In the genomic region with DNA sequence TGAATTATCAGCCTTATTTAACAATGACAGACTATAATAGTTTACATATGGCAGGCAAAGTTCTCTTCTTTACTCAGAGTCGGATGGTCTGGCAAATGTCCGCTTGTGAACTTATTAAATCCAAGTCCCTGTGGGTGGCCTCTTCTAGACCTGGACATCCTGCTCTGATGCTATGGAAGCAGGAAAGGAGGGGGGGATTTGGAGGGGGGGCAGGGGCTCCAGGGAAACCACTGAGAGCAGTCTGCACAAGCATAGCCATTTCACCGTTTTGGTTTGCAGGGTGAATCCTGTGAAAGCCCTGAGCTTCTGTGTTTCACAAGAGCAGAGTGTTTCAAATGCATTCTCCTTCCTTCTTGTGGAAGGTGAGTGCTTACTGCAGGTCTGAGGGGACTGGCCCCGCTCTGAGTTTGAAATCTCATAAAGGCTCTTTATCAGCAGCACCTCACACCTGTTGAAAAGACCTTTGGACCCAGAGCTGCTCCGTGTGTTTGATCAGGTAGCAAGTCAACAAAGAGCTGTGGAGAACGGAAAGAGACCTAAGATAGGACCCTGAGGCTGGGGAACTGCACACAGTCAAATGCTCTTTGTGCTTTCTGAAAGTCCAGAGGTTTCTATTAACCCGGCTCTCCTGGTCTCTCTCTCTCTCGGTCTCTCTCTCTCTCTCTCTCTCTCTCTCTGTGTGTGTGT, we compare ENCODE assay signal across 15 mouse cellular contexts. TPM values are rescaled to one million over a fixed set of nuclear protein-coding genes. Genes with fewer than 3 reads are reported as not detected.
DNase-seq lines count a peak whose midpoint lies in the region; ATAC-seq lines count a peak whose summit lies in the region.
"Had no signal": no experiment of that assay in that cellular context is flagged by ENCODE, and none has a peak within 500 bp of the region (broad histone marks: within the 10 kb centered on the region; RNA-seq: fewer than 3 reads in every experiment).

No protein-coding gene starts in this region.

- no peaks in the 10 kb centered on the region for H3K27me3 ChIP-seq in heart, embryonic 15.5 days
- H3K27me3 ChIP-seq in embryonic facial prominence, embryonic 12.5 days = no peaks in the 10 kb centered on the region
- H3K27me3 ChIP-seq in limb, embryonic 12.5 days = no peaks in the 10 kb centered on the region
- H3K27me3 ChIP-seq: hindbrain, embryonic 12.5 days; midbrain, embryonic 12.5 days had no signal

- no peak overlapping the region for H3K4me2 ChIP-seq in heart, embryonic 15.5 days
- peak overlapping the region; percentile 25 for H3K4me2 ChIP-seq in embryonic facial prominence, embryonic 12.5 days (replicated peaks)
- H3K4me2 ChIP-seq in limb, embryonic 12.5 days = peak overlapping the region; percentile 33
- H3K4me2 ChIP-seq: hindbrain, embryonic 12.5 days; midbrain, embryonic 12.5 days had no signal

- WGBS in heart, embryonic 15.5 days = 35% methylated on average over 8 of the region's 8 CpGs
- 15% methylated on average over 8 of the region's 8 CpGs for WGBS in embryonic facial prominence, embryonic 12.5 days
- 15% methylated on average over 8 of the region's 8 CpGs for WGBS in limb, embryonic 12.5 days

- no peak overlapping the region for H3K4me3 ChIP-seq in heart, embryonic 15.5 days
- H3K4me3 ChIP-seq in embryonic facial prominence, embryonic 12.5 days = no peak overlapping the region
- no peak overlapping the region for H3K4me3 ChIP-seq in limb, embryonic 12.5 days (replicated peaks)
- H3K4me3 ChIP-seq: hindbrain, embryonic 12.5 days; midbrain, embryonic 12.5 days had no signal

- H3K27ac ChIP-seq in heart, embryonic 15.5 days = no peak overlapping the region
- H3K27ac ChIP-seq in embryonic facial prominence, embryonic 12.5 days = peak overlapping the region; percentile 72
- H3K27ac ChIP-seq in limb, embryonic 12.5 days = peak overlapping the region; percentile 79
- H3K27ac ChIP-seq: hindbrain, embryonic 12.5 days; midbrain, embryonic 12.5 days had no signal

- no peak overlapping the region for H3K9ac ChIP-seq in heart, embryonic 15.5 days
- no peak overlapping the region for H3K9ac ChIP-seq in embryonic facial prominence, embryonic 12.5 days
- H3K9ac ChIP-seq in limb, embryonic 12.5 days (replicated peaks) = 0 out of 2 replicates have a peak overlapping the region, but pooled peaks have one; percentile 12
- H3K9ac ChIP-seq: hindbrain, embryonic 12.5 days; midbrain, embryonic 12.5 days had no signal

- no peaks in the 10 kb centered on the region for H3K36me3 ChIP-seq in heart, embryonic 15.5 days
- H3K36me3 ChIP-seq in embryonic facial prominence, embryonic 12.5 days = 0 out of 2 replicates have a peak, but pooled peaks cover 11% of the 10 kb centered on the region
- peaks cover 23% of the 10 kb centered on the region for H3K36me3 ChIP-seq in limb, embryonic 12.5 days
- H3K36me3 ChIP-seq: hindbrain, embryonic 12.5 days; midbrain, embryonic 12.5 days had no signal

- ATAC-seq in heart, embryonic 15.5 days (replicated peaks; ENCODE audit: insufficient number of reproducible peaks, insufficient read depth, low FRiP score, low read depth) = 0 out of 2 replicates have a peak, but pooled peaks have one; percentile 18
- ATAC-seq in embryonic facial prominence, embryonic 12.5 days (ENCODE audit: insufficient number of reproducible peaks, insufficient read depth, low FRiP score, low TSS enrichment) = 0 out of 2 replicates have a peak, but pooled peaks have one; percentile 18
- peak; percentile 60; the same call in 1 of the 2 replicates for ATAC-seq in limb, embryonic 12.5 days (ENCODE audit: insufficient number of reproducible peaks, insufficient read depth, low FRiP score, low TSS enrichment, low read depth)

- H3K9me3 ChIP-seq in heart, embryonic 15.5 days (replicated peaks) = no peaks in the 10 kb centered on the region
- H3K9me3 ChIP-seq in embryonic facial prominence, embryonic 12.5 days = no peaks in the 10 kb centered on the region
- H3K9me3 ChIP-seq in limb, embryonic 12.5 days = 0 out of 2 replicates have a peak, but pooled peaks cover 3% of the 10 kb centered on the region
- H3K9me3 ChIP-seq: midbrain, embryonic 12.5 days had no signal

- DNase-seq in heart, adult 11 months = no peak
- peak; percentile 53 for DNase-seq in mesoderm, embryonic 11.5 days (ENCODE audit: low read depth, low spot score)
- DNase-seq in right cerebral cortex, adult 18-20 months = no peak
- no peak for DNase-seq in testis, postnatal 14 days (ENCODE audit: low spot score)
- no peak for DNase-seq in spleen, adult 18-20 months
- DNase-seq: cerebellum, postnatal 25 days; gastrocnemius, postnatal 14 days; kidney, postnatal 25 days; retina, postnatal 1 day; thymus, adult 18-20 months had no signal

- 0 out of 2 replicates have a peak, but pooled peaks cover 4% of the 10 kb centered on the region for H3K4me1 ChIP-seq in heart, embryonic 15.5 days (replicated peaks)
- H3K4me1 ChIP-seq in embryonic facial prominence, embryonic 12.5 days = peaks cover 20% of the 10 kb centered on the region
- H3K4me1 ChIP-seq in limb, embryonic 12.5 days (replicated peaks) = peaks cover 32% of the 10 kb centered on the region
- H3K4me1 ChIP-seq: midbrain, embryonic 12.5 days had no signal

RNA-seq across cellular contexts. Expression of gene Myo10, which starts 40.7 kb away (rescaled TPM):
- polyA plus RNA-seq in heart, embryonic 15.5 days (2015; fragmentation: Nextera tagmentation; extraction: Ambion mirVana) = 12.5 and 16.4 TPM in 2 replicates
- polyA plus RNA-seq in embryonic facial prominence, embryonic 12.5 days (2016; fragmentation: Nextera tagmentation; extraction: Ambion mirVana) = 37.7 and 39.8 TPM in 2 replicates
- 42.1 and 42.5 TPM in 2 replicates for polyA plus RNA-seq in limb, embryonic 12.5 days (2016; fragmentation: Nextera tagmentation; extraction: Ambion mirVana)
